Mouse (Mus musculus): ENCODE data around the gene Ggt6. TPM values are rescaled to one million over a fixed set of nuclear protein-coding genes. Genes with fewer than 3 reads are reported as not detected.

Ggt6 gene
- polyA plus RNA-seq, 1 experiment from 2014 or later = not detected

DNA sequence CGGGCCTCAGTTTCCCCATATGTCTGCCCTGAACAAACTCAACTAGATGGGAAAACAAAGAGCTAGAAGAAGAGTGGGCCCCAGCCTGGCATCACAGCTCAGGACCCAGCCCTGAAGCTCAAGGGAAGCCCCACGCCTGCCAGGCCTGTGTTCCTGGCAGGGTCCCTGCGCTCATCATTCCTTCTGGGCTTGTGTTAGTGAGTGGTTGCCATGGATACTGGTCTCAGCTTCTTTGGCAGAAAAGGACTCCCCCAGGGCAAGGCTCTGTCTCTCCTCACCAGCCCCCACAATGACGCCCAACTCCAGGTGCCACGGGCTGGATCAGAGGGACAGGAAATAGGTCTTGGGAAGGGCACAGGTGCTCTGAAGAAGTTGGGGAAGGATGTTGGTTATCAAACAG is 49.8 kb downstream of the Ggt6 start:
- Histone ChIP-seq H3K4me1 (peaks cover 37% of the 10 kb centered on the region), H3K36me3 (ENCODE audit: poor library complexity, severe bottlenecking) (no peaks in the 10 kb centered on the region), H3K4me2 (no peak overlapping the region), H3K4me3 (no peak overlapping the region), H3K27me3 (peaks cover 25% of the 10 kb centered on the region), H3K27ac (peak overlapping the region; percentile 40; the same call in 1 of the 2 replicates), H3K9ac (no peak overlapping the region), H3K9me3 (replicated peaks) (no peaks in the 10 kb centered on the region)
- 44% methylated on average over 5 of the region's 5 CpGs for WGBS
- no peak for ATAC-seq

DNA sequence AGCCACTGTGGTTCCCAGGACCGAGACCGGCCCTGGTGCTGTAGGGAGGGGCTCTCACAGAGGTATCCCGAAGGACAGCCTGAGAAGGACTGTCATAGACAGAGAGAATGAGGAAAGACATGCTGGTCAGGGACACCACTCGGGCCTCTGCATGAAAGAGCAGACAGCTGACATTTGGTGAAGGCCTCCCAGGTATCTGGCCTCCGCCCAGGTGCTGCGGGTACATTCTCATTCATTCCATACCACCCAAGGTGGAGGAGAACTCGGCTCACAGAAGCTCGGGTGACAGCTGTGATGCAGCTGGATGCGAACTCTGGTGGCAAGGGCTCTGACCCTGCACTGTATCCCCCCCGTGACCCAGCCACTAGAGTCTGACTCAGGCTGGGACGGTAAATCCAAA is 50.6 kb downstream of the Ggt6 start:
- ATAC-seq = no peak
- Histone ChIP-seq H3K4me1 (peaks cover 37% of the 10 kb centered on the region), H3K36me3 (ENCODE audit: poor library complexity, severe bottlenecking) (no peaks in the 10 kb centered on the region), H3K4me2 (no peak overlapping the region), H3K9ac (no peak overlapping the region), H3K27me3 (peaks cover 30% of the 10 kb centered on the region), H3K9me3 (replicated peaks) (no peaks in the 10 kb centered on the region), H3K4me3 (no peak overlapping the region), H3K27ac (no peak overlapping the region)
- WGBS = 70% methylated on average over 11 of the region's 11 CpGs

DNA sequence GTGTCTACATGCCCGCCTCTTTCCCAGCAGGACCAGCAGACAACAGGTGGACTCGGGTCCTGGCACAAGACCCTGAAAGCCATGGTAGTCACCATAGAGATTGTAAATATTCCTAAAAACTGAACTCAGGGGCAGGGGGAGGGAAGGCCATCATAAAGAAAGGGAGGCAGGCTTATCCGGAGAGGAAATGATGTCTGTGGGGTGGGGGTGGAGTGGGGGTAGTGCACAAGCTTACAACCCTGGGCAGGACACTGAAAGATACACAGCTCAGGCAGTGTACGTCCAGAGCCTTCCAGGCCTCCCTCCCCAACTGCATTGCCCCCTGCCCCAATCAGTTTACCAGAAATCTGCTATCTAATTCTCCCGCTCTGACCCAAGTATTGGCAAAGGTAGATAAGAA is 51.8 kb downstream of the Ggt6 start:
- Histone ChIP-seq H3K4me1 (peaks cover 37% of the 10 kb centered on the region), H3K27me3 (peaks cover 33% of the 10 kb centered on the region), H3K4me2 (peak overlapping the region; percentile 89), H3K9me3 (replicated peaks) (no peaks in the 10 kb centered on the region), H3K36me3 (ENCODE audit: poor library complexity, severe bottlenecking) (no peaks in the 10 kb centered on the region), H3K27ac (no peak overlapping the region), H3K4me3 (peak overlapping the region; percentile 64; the same call in 1 of the 2 replicates), H3K9ac (no peak overlapping the region)
- no peak for ATAC-seq
- WGBS = 64% methylated on average over 5 of the region's 5 CpGs

DNA sequence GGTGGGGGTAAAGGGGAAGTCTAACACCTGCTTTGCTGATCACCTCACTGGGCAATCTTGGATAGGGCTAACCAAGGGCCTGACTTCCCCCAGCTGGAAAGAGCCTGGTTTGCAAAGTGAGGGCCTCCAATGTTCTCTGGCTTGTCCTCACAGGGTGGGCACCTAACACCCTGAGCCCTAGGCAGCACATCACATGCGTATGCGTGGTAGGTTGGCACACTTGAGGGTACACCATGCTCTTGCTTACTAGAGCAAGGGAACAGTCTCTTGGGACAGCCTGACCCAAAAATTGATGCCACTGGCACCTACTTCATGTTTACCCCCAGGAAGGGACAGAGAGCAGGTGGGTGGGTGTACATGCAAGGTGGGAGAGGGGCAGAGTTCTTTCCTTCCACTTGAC is 52.4 kb downstream of the Ggt6 start:
- no peaks in the 10 kb centered on the region for H3K36me3 ChIP-seq (ENCODE audit: poor library complexity, severe bottlenecking)
- peak overlapping the region; percentile 89 for H3K4me2 ChIP-seq
- H3K4me3 ChIP-seq = peak overlapping the region; percentile 64
- no peaks in the 10 kb centered on the region for H3K9me3 ChIP-seq (replicated peaks)
- H3K9ac ChIP-seq = no peak overlapping the region; the same call in 1 of the 2 replicates
- peaks cover 37% of the 10 kb centered on the region for H3K4me1 ChIP-seq
- ATAC-seq = no peak
- H3K27ac ChIP-seq = no peak overlapping the region
- 98% methylated on average over 2 of the region's 2 CpGs for WGBS
- peaks cover 37% of the 10 kb centered on the region for H3K27me3 ChIP-seq

Small RNAs within 50 kb of the gene (microRNA-seq; reads per million reads assigned to microRNA genes)
- gene Mir6338 = not detected

Other genes with a start within 250 kb of the Ggt6 start
- gene Gm43951, start 228.7 kb upstream of the Ggt6 start, polyA plus RNA-seq (2015; fragmentation: Nextera tagmentation; extraction: Ambion mirVana) = 0.94 and 1.2 TPM in 2 replicates
- gene 4933427D14Rik, start 228.1 kb upstream of the Ggt6 start, polyA plus RNA-seq (2015; fragmentation: Nextera tagmentation; extraction: Ambion mirVana) = 26.2 and 29.9 TPM in 2 replicates
- gene Txndc17, start 228.0 kb upstream of the Ggt6 start, polyA plus RNA-seq (2015; fragmentation: Nextera tagmentation; extraction: Ambion mirVana) = 152 and 157 TPM in 2 replicates
- gene Med31, start 219.9 kb upstream of the Ggt6 start, polyA plus RNA-seq (2015; fragmentation: Nextera tagmentation; extraction: Ambion mirVana) = 69.7 and 70.0 TPM in 2 replicates
- gene Slc13a5, start 168.3 kb upstream of the Ggt6 start, polyA plus RNA-seq (2015; fragmentation: Nextera tagmentation; extraction: Ambion mirVana) = 0.12 and 0.26 TPM in 2 replicates
- gene Xaf1, start 133.9 kb upstream of the Ggt6 start, polyA plus RNA-seq (2015; fragmentation: Nextera tagmentation; extraction: Ambion mirVana) = 0.98 and 1.8 TPM in 2 replicates
- gene Fbxo39, start 121.1 kb upstream of the Ggt6 start, polyA plus RNA-seq (2015; fragmentation: Nextera tagmentation; extraction: Ambion mirVana) = not detected in 2 replicates
- gene Tekt1, start 73.1 kb upstream of the Ggt6 start, polyA plus RNA-seq (2015; fragmentation: Nextera tagmentation; extraction: Ambion mirVana) = 6.4 and 9.1 TPM in 2 replicates
- 2.2 and 2.6 TPM in 2 replicates for gene Smtnl2, start 23.8 kb upstream of the Ggt6 start, polyA plus RNA-seq (2015; fragmentation: Nextera tagmentation; extraction: Ambion mirVana)
- gene Mybbp1a, start 5.8 kb downstream of the Ggt6 start, polyA plus RNA-seq (2015; fragmentation: Nextera tagmentation; extraction: Ambion mirVana) = 111 and 122 TPM in 2 replicates
- 3.5 and 3.6 TPM in 2 replicates for gene Spns2, start 54.4 kb downstream of the Ggt6 start, polyA plus RNA-seq (2015; fragmentation: Nextera tagmentation; extraction: Ambion mirVana)
- 0.14 TPM in 1 of 2 replicates, not detected in the other for gene Spns3, start 115.0 kb downstream of the Ggt6 start, polyA plus RNA-seq (2015; fragmentation: Nextera tagmentation; extraction: Ambion mirVana)
- 100 and 104 TPM in 2 replicates for gene Ube2g1, start 171.8 kb downstream of the Ggt6 start, polyA plus RNA-seq (2015; fragmentation: Nextera tagmentation; extraction: Ambion mirVana)

All from forebrain, embryonic 13.5 days (tissue).